Mouse (Mus musculus) spleen, adult 2 months (tissue): ENCODE measurements around the gene Ccdc34.

Source experiments
- CTCF ChIP-seq: fragments of 200-500 bp; IDR thresholded peaks from 2 replicates; pipeline ENCODE4 v1.5.1; 2011; ENCODE audit warnings: mild to moderate bottlenecking, inconsistent platforms; ENCODE audit not compliant: insufficient read depth, insufficient read length, insufficient replicate concordance; ENCODE audit errors: extremely low read depth
- POLR2A ChIP-seq: fragments of 200-500 bp; IDR thresholded peaks from 2 replicates; pipeline ENCODE4 v1.6.1; 2011; ENCODE audit warnings: low read depth, low read length, inconsistent platforms

DNA sequence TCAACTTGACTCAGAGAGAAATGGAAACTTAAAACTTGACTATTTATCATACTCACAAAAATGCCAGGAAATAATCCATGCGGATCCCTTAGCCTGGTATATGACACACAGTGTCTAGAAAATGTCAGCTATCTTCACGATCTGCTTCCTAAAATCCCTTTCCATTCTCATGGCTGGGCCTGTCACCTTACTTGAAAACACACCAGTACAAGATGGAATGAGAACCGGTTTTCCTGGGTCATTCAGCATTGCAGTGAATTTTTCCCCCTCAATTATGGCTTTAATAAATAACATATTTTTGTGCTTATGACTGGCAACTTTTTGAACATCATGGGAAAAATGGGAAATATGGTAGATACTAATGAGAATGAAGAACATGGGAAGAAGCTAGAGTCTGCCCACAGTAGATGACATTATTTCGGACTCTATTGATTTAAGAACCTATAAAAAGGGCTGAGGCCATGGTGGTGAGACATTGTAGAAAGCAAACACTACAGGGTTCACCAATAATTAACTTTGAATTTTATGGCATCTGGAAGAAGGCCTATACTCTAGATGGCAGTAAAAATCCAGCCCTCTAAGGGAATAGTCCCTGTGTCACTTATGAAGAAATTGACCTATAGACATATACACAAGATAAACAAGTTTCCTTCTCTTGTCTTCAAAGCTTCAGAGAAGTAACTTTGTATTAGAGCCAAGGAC lies 171.2 kb downstream of the Ccdc34 start:
- no peak for TF ChIP-seq CTCF
- no peak for TF ChIP-seq POLR2A
